Mouse (Mus musculus) limb, embryonic 11.5 days (tissue): ENCODE results near the gene Zfhx3. TPM values are rescaled to one million over a fixed set of nuclear protein-coding genes. Genes with fewer than 3 reads are reported as not detected.
A peak's percentile ranks its signal among the peaks of the same experiment; 100 is the strongest.

Experiments used
- ATAC-seq: fragments of 200-750 bp; cut with Nextera tagmentation; 2 replicates; pipeline ENCODE4 v1.8.0; 2017; ENCODE audit warnings: low read depth; ENCODE audit not compliant: insufficient number of reproducible peaks, low FRiP score, low TSS enrichment
- DNase-seq: peaks from one replicate; pipeline ENCODE4 v3.0.0-alpha.2; 2015; ENCODE audit warnings: low spot score
- H3K27ac ChIP-seq: fragments of 300-500 bp; sonication (generic); replicated peaks from 2 replicates; pipeline ENCODE4 v1.5.1; 2014; ENCODE audit warnings: low read depth, mild to moderate bottlenecking, low read length
- H3K27me3 ChIP-seq: fragments of 300-500 bp; sonication (generic); 2 replicates; pipeline ENCODE4 v1.6.1; 2014; ENCODE audit warnings: mild to moderate bottlenecking, low read length, mixed read lengths; ENCODE audit not compliant: control insufficient read depth, insufficient read depth
- H3K36me3 ChIP-seq: fragments of 300-500 bp; sonication (generic); 2 replicates; pipeline ENCODE4 v1.6.1; 2014; ENCODE audit warnings: mild to moderate bottlenecking, low read length, moderate library complexity, mixed read lengths; ENCODE audit not compliant: control insufficient read depth, insufficient read depth
- H3K4me1 ChIP-seq: fragments of 300-500 bp; sonication (generic); 2 replicates; pipeline ENCODE4 v1.6.1; 2014; ENCODE audit warnings: low read length, mixed read lengths; ENCODE audit not compliant: control insufficient read depth, insufficient read depth
- H3K4me2 ChIP-seq: fragments of 300-500 bp; sonication (generic); 2 replicates; pipeline ENCODE4 v1.6.1; 2014; ENCODE audit warnings: low read depth, mild to moderate bottlenecking, moderate library complexity; ENCODE audit not compliant: severe bottlenecking
- H3K4me3 ChIP-seq: fragments of 300-500 bp; sonication (generic); 2 replicates; pipeline ENCODE4 v1.5.1; 2014; ENCODE audit warnings: low read depth, low read length
- H3K9ac ChIP-seq: fragments of 300-500 bp; sonication (generic); 2 replicates; pipeline ENCODE4 v1.6.1; 2014; ENCODE audit warnings: mild to moderate bottlenecking, low read length
- H3K9me3 ChIP-seq: fragments of 300-500 bp; sonication (generic); 2 replicates; pipeline ENCODE4 v1.6.1; 2016; ENCODE audit warnings: low read length; ENCODE audit not compliant: control insufficient read depth
- WGBS: fragments of 180-500 bp; shearing (Covaris S2); extraction: QIAGEN DNeasy Blood & Tissue Kit; methylation state at CpG from one replicate; pipeline ENCODE4 v1.1.7; 2014; 5-methylcytosine and 5-hydroxymethylcytosine counted together
- polyA plus RNA-seq: library from polyadenylated mRNA; unstranded; fragments of >200 nt; fragmentation: Nextera tagmentation; extraction: Ambion mirVana; gene quantifications from 2 replicates; pipeline ENCODE4 v1.2.1, GENCODE M21; 2014

Gene Zfhx3
- polyA plus RNA-seq, 1 experiment from 2014 or later: 36.4 TPM

GRCm38 (mm10) chr8:108994187-108994586, 1051.7 kb downstream of the Zfhx3 start:
- H3K36me3 ChIP-seq: no peaks in the 10 kb centered on the region
- 59% methylated on average over 2 of the region's 2 CpGs for WGBS
- ATAC-seq: no peak
- no peaks in the 10 kb centered on the region for H3K27me3 ChIP-seq
- H3K4me2 ChIP-seq: no peak overlapping the region
- no peak overlapping the region for H3K4me3 ChIP-seq
- no peak overlapping the region for H3K9ac ChIP-seq
- DNase-seq: peak; percentile 9
- H3K9me3 ChIP-seq: no peaks in the 10 kb centered on the region
- peaks cover 4% of the 10 kb centered on the region; the same call in 1 of the 2 replicates for H3K4me1 ChIP-seq
- no peak overlapping the region for H3K27ac ChIP-seq

DNA sequence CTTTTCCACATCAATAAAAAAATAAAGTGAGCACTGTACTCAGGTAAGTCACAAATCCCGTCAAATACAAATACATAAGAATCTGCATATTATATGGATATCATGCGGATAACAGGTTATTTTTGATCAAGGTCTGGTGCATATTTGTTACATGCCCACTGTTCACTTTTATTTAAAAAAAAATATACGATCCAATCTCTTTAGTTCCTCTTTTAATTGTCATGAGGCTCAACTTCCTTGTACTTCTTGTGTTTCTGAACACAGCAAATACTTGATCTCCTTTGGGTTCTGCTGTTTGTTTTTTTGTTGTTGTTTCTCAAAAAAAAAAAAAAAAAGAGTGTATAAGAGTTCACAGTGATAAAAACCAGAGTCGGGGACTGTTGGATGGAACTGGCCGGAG, 1052.4 kb downstream of the Zfhx3 start:
- Histone ChIP-seq H3K9ac (no peak overlapping the region), H3K4me2 (no peak overlapping the region), H3K9me3 (no peaks in the 10 kb centered on the region), H3K27me3 (no peaks in the 10 kb centered on the region), H3K27ac (no peak overlapping the region), H3K4me1 (peaks cover 6% of the 10 kb centered on the region; the same call in 1 of the 2 replicates), H3K4me3 (no peak overlapping the region), H3K36me3 (no peaks in the 10 kb centered on the region)
- no peak for DNase-seq
- 88% methylated on average over 5 of the region's 5 CpGs for WGBS
- ATAC-seq: no peak

- no peak overlapping the region for H3K9ac ChIP-seq
- H3K27me3 ChIP-seq: no peaks in the 10 kb centered on the region
- no peaks in the 10 kb centered on the region for H3K36me3 ChIP-seq
- no peaks in the 10 kb centered on the region for H3K9me3 ChIP-seq
- DNase-seq (peak; percentile 11), ATAC-seq (no peak)
- no peak overlapping the region for H3K27ac ChIP-seq
- H3K4me1 ChIP-seq: peaks cover 3% of the 10 kb centered on the region; the same call in 1 of the 2 replicates
- H3K4me3 ChIP-seq: no peak overlapping the region
- H3K4me2 ChIP-seq: no peak overlapping the region
- 63% methylated on average over 3 of the region's 3 CpGs for WGBS
Measured at GRCm38 (mm10) chr8:108997334-108997733, 1054.9 kb downstream of the Zfhx3 start.

DNA sequence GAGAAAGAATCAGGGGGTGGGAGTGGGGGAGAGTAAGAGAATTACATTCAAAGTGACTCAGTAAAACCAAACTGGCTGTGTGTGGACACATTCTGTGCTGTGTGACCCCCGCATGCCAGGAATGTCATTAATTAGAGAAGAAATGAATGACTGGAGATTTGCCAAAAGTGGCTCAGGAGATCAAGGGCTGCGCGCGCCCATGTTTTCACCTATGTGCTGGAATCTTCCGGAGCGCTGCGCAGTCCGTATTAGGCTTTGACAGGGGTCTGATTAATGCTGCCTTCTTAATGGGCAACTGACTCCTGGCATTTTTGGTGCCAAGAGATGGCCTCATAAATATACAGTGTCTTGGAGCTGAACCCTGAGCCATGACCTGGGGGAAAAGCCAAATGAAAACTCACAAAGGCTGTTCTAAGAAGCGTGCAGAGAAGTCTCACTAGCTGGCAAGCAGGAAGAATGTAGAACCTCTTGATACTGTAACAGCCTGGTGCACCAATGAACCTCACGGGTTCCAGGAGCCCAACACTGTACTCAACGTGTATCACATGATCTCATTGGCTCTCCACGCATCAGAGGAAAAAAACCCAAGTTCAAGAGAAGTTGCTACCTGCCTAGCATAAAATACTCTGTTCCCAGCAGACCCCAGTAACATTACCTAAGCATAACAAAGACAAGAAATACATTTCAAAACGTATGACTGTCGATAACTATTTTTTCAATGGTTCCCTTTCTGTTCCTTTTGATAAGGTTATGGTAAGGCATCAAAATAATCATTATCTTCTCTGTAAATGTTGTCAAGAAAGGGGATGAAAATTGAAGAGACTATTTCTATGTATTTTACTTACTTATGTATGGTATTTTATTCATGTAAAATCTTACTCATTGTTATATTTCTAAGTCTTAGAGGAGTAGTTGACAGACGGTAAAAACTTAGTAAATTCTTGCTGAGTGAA, 1057.1 kb downstream of the Zfhx3 start:
- DNase-seq: peak; percentile 28

DNA sequence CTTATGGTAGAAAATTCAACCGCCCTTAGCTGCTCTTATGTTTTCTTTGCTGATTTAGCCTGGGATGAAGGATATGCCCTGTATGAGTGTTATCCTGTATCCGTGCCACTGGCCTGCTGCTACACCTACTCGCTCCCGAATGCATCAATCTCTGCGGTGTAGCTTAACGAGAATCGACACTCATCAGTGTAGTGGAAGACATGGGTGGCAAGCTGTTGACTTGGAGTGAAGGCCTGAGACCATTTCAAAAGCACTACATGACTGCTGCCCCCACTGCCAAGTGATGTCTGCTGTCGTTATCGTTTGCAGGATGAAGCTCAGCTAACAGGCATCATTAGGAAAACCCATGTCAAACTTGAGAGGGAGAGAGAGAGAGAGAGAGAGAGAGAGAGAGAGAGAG, 1058.6 kb downstream of the Zfhx3 start:
- H3K4me2 ChIP-seq: no peak overlapping the region
- ATAC-seq (no peak), DNase-seq (no peak)
- no peaks in the 10 kb centered on the region for H3K9me3 ChIP-seq
- no peaks in the 10 kb centered on the region for H3K27me3 ChIP-seq
- no peaks in the 10 kb centered on the region for H3K36me3 ChIP-seq
- H3K9ac ChIP-seq: no peak overlapping the region
- peaks cover 3% of the 10 kb centered on the region; the same call in 1 of the 2 replicates for H3K4me1 ChIP-seq
- H3K4me3 ChIP-seq: no peak overlapping the region
- WGBS: 87% methylated on average over 9 of the region's 9 CpGs
- H3K27ac ChIP-seq: no peak overlapping the region

More for the DNA sequence above, 1057.1 kb downstream of the Zfhx3 start:
- H3K27ac ChIP-seq: no peak overlapping the region
- 74% methylated on average over 15 of the region's 15 CpGs for WGBS
- H3K9ac ChIP-seq: no peak overlapping the region
- ATAC-seq: no peak
- H3K4me3 ChIP-seq: no peak overlapping the region
- no peaks in the 10 kb centered on the region for H3K9me3 ChIP-seq
- H3K4me1 ChIP-seq: peaks cover 3% of the 10 kb centered on the region; the same call in 1 of the 2 replicates
- no peaks in the 10 kb centered on the region for H3K27me3 ChIP-seq
- no peaks in the 10 kb centered on the region for H3K36me3 ChIP-seq
- no peak overlapping the region for H3K4me2 ChIP-seq

DNA sequence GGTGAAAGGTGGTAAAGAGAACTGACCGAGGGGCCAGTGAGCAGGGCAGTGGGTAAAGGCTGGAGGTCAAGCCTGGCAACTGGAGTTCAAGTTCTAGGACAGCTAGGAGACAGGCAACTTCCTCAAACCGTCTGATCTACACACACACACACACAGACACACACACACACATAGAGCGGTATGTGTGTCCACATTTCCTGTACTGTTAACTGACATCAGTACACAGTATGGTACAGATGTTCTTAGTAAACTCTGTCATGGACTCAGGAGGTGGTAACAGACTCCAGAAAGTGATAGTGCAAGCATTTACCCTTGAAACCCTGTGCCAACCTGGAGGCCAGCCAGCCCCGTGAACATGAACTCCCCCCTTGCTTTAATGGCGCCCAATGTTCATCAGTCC, 1059.5 kb downstream of the Zfhx3 start:
- H3K27me3 ChIP-seq: no peaks in the 10 kb centered on the region
- WGBS: 84% methylated on average over 5 of the region's 5 CpGs
- H3K9ac ChIP-seq: no peak overlapping the region
- peaks cover 3% of the 10 kb centered on the region; the same call in 1 of the 2 replicates for H3K4me1 ChIP-seq
- H3K27ac ChIP-seq: no peak overlapping the region
- no peaks in the 10 kb centered on the region for H3K9me3 ChIP-seq
- DNase-seq (no peak), ATAC-seq (no peak)
- no peak overlapping the region for H3K4me2 ChIP-seq
- no peak overlapping the region for H3K4me3 ChIP-seq
- H3K36me3 ChIP-seq: no peaks in the 10 kb centered on the region

DNA sequence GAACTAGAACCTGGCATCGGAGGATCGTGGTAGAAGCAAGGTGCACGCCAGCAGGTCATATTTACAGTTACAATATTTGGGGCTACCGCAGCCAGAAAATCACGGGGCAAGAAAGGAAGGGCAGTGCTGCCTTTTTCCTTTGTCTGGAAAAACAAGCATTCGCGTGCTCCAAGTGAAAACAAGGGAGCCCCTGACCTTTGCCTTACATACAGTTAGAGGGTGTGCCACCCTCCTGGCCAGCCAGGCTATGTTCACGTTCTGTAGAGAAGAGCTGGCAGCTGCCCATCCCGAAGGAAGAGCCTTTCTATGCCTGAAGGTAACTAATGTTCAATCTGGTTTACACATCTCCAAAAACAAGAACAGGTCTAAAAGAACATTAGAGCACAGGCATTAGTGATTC, 1064.5 kb downstream of the Zfhx3 start:
- no peaks in the 10 kb centered on the region for H3K4me1 ChIP-seq
- DNase-seq (no peak), ATAC-seq (no peak)
- H3K4me2 ChIP-seq: no peak overlapping the region
- H3K9ac ChIP-seq: no peak overlapping the region
- 86% methylated on average over 9 of the region's 9 CpGs for WGBS
- no peaks in the 10 kb centered on the region for H3K27me3 ChIP-seq
- no peaks in the 10 kb centered on the region for H3K9me3 ChIP-seq
- H3K4me3 ChIP-seq: no peak overlapping the region
- no peak overlapping the region for H3K27ac ChIP-seq
- no peaks in the 10 kb centered on the region for H3K36me3 ChIP-seq
